Mouse (Mus musculus): ENCODE data around the gene Zranb1.

DNA sequence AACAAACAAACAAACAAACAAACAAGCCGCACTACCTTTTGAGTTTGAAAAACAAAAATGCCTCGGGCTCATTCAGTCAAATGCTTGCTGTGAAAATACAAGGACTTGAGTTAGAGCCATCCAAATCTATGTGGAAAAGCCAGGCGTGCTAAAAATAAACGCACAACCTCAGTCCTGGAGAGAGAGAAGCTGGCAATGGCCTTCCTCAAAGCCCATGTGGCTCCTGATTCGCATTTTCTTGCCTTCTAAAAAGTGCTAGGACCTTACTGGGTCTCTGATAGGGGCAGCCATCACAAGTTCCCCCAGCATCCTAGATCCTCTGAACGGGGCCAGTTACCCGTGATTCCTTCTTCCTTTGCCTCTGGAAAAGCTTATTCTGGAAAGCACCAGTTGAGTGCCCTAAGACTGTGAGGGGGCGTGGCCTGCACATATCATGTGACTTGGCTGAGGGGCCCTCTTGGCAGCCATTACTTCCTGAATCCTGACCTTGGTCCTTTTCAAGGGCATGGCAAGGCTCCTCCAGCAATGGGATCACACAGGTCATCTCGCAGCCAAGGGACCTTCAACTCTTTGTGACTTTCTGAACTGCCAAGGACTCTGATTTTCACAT is 34.6 kb upstream of the Zranb1 start:
- TF ChIP-seq POLR2A (IDR thresholded peaks at IDR 0.05; ENCODE audit: insufficient read depth, low read length): no peak
- no peak for TF ChIP-seq CTCF (IDR thresholded peaks at IDR 0.05; ENCODE audit: low read depth, low read length)
- no peak for TF ChIP-seq EP300 (IDR thresholded peaks at IDR 0.05; ENCODE audit: insufficient read depth, low read depth, low read length)
